Mouse (Mus musculus): ENCODE results near the gene Dhh.
"Not testable (repeated sequence)": the region's sequence is repeated elsewhere in the genome, so short reads cannot be mapped to it uniquely, and the experiment has no call there.

The Dhh gene

GRCm38 (mm10) chr15:98897928-98898800 lies at the start of gene Dhh:
TSS of gene Dhh (minus strand) at chr15:98898540.
- DNase-seq (ENCODE audit: low read depth): no peak

DNA sequence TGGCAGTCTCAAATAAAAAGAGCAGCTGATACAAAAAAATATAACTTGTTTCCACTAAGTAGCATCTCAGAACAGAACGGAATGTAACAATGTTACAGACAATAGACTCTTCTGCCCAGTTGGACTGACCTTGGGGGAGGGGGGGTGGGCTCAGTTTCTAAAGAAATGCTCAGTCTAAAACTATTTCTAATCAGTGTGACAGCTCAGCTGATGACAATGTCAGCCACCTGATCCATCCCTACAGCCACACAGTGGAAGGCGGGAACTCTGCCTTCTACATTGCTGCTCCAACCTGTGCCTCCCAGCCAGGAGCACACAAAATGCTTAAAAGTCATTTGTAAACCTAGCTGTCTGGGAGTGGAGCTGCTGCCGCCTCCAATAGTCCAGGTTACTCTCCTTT lies 49.5 kb upstream of the Dhh start:
- no peak for DNase-seq (ENCODE audit: low read depth)

- no peak for DNase-seq (ENCODE audit: low read depth)
Observed at GRCm38 (mm10) chr15:98943133-98943532, 44.8 kb upstream of the Dhh start.

GRCm38 (mm10) chr15:98942081-98942480 lies 43.7 kb upstream of the Dhh start:
- no peak for DNase-seq (ENCODE audit: low read depth)

DNA sequence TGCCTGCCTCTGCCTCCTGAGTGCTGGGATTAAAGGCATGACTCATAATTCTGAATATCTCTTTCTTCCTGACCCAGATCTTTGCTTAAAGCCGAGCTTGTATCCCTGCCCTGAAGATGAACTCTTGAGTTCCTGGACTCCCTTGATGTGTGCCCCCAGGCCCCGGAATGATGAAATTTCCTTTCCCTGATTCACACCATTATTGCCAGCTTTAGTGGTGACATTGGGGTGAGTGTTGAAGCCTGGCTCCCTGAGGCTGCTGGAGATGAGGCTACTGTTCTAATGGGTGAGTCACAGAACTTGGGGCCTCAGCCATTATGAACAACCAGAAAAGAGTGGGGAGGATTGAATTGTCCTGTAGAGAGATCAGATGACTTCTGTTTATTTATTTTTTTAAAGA lies 43.2 kb upstream of the Dhh start:
- DNase-seq (ENCODE audit: low read depth): no peak

- no peak for DNase-seq (ENCODE audit: low read depth)
Observed at GRCm38 (mm10) chr15:98940816-98941215, 42.5 kb upstream of the Dhh start.

GRCm38 (mm10) chr15:98934217-98934839 lies 36.0 kb upstream of the Dhh start, which contains the start of gene Tuba1b:
TSS of gene Tuba1b (minus strand) at chr15:98934565.
- peak; percentile 88 for DNase-seq (ENCODE audit: low read depth)

DNA sequence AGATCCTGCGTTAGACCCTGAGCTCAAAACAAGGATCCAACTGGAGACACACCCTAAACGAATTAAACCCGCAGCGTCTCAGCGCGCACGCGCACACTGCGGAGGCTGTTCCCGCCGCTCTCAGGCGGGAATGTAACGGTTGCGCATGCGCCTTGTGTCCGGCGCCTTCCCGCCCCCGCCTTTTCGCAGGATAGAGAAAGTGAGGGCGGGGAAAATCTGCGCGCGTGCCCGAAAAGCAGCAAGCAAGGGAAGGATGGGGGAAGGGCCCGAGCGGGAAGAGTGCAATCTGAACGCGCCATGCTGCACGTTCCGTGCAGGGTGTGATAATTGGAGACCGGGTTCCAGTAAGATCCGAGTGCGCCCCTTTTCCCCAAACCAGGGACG lies 35.5 kb upstream of the Dhh start:
- DNase-seq (ENCODE audit: low read depth): peak; percentile 95

GRCm38 (mm10) chr15:98933004-98933671 lies 34.8 kb upstream of the Dhh start:
- not testable (repeated sequence) for DNase-seq (ENCODE audit: low read depth)

GRCm38 (mm10) chr15:98930998-98931397 lies 32.7 kb upstream of the Dhh start:
- DNase-seq (ENCODE audit: low read depth): no peak

- no peak for DNase-seq (ENCODE audit: low read depth)
Observed at GRCm38 (mm10) chr15:98930017-98930734, 31.8 kb upstream of the Dhh start.

- DNase-seq (ENCODE audit: low read depth): peak; percentile 51
Observed at GRCm38 (mm10) chr15:98928598-98929240, 30.4 kb upstream of the Dhh start.

DNA sequence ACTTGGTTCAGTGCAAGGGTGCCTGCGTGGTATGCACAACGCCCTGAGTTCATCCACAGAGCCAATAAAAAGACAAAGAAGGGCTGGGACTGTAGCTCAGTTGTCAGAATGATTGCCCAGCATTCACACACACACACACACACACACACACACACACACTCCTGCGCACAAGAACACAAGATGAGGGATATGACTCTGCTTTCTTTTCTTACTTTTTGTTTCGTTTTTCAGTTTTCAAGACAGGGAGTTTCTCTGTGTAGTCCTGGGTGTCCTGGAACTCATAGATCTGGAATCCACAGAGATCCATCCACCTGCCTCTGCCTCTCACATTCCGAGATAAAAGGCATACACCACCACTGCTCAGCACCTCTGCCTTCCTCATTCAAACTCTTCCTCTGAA lies 29.2 kb upstream of the Dhh start:
- peak; percentile 64 for DNase-seq (ENCODE audit: low read depth)

- no peak for DNase-seq (ENCODE audit: low read depth)
Observed at GRCm38 (mm10) chr15:98924682-98925081, 26.3 kb upstream of the Dhh start.

DNA sequence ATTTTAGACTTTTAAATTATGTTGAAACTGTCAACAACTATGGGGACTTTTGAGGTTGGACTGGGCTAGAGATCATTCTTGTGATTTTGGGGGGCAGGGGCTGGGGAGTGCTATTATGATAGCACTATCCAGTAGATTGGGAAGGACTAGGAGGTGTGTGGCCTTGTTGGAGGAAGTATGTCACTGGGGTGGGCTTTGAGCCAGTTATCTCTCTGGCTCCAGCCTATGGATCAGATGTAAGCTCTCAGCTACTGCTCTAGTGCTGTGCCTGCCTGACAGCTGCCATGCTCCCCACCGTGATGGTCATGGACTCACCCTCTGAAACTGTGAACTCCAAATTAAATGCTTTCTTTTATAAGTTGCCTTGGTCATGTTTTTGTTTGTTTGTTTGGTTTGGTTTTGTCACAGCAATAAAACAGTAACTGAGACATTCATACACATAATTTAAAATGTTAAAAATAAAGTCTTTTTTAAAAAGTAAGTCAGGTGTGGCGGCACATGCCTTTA lies 24.7 kb upstream of the Dhh start:
- DNase-seq (ENCODE audit: low read depth): no peak

DNA sequence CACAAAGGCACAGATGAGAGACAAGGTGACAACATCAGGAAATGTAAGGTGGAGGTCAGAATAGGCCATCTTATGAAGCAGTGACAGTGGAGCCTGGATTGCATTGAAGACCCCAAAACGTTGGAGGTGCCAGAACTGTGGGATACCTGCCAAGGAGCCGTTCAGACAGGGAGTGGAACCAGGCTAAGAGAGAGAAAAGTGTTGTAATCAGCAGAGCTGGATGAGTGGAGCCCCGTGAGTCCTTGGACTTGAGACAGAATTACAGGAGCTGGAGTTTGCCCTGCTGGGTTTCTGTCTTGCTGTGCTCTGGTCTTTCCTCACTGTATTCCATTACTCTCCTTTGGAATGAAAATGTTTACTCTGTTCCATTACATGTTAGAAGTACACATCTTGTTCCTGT lies 24.2 kb upstream of the Dhh start:
- DNase-seq (ENCODE audit: low read depth): no peak

- no peak for DNase-seq (ENCODE audit: low read depth)
Observed at GRCm38 (mm10) chr15:98921510-98921909, 23.2 kb upstream of the Dhh start.

DNA sequence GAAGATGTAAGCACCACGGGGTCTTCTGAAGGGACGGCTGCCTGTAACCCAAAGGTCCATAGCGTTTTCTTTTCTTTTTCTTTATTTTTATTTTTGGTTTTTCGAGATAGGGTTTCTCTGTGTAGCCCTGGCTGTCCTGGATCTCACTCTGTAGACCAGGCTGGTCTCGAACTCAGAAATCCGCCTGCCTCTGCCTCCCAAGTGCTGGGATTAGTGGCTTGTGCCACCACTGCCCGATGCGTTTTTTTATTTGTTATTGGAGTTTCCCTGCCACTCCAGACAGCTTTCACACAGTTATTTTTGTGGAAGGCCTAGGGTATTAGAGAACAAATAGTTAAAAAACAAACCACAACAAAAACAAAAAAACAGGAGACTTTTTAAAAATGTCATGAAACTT lies 20.2 kb upstream of the Dhh start:
- DNase-seq (ENCODE audit: low read depth): not testable (repeated sequence)

DNA sequence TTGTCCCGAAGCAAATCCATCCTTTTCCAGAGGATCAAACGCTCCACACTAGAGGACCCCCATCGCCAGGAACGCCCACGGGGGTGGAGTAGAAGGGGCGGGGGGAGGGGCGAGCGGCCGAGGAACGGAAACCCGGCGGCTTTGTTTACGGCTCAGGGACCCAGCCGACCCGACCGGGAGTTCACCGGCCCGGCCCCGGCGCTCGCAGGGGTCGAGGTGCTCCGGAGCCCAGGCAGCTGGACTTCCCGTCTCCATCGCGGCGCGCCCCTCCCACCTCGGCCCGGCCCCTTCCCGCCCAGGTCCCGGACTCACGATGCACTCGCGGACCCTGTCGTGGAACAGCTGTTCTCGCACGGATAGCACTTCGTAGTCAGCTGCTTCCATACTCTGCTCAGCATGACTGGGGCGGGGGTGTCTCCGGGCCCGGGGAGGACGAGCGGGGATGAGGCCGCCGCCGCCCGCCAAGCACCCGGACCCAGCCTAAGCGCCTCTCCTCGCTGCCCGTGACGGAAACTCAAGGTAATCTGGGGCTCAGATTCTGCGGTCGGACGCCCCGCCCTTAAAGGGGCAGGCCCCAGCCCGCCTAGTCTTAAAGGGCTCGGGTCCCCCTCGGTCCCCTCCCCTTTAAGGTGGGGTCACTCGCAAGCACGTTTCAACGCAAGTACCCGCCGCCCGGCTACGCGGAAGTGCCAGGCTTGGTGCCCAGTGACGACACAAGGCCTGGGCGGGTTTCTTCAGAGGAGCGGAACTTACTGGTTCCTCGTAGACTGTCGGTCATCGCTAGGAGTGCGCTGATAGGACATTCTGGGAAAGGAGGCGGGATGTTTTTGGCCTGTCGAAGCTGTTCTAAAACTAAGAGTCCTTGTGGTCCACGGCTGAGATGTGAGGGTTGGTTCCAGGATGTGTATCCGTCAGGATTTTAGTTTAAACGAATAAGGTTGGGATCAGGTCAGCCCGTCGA lies 19.5 kb upstream of the Dhh start, which contains the start of gene Lmbr1l:
Lmbr1l (minus strand) TSS at position 694 of the 961 bp plus-strand sequence.
- peak; percentile 99 for DNase-seq (ENCODE audit: low read depth)

DNA sequence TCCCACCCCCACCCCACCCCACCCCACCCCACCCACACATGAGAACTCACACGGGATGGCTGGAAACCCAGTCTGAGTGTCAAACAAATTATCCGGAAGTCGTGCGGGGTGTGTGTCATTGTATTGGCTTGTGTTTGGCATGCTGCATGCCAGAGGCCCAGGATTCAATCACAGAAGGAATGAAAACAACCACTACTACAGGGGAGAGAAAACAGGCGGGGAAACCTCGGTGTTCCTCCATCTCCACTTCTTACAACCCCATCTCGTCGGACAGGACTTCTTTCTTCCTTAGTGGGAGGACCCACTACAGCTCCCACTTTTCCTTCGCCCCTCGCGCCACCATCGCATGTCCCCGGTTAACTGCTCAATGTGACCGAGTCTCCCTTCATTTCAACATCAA lies 18.8 kb upstream of the Dhh start:
- DNase-seq (ENCODE audit: low read depth): no peak
